Mouse (Mus musculus): ENCODE data around the gene Psmg3. TPM values are rescaled to one million over a fixed set of nuclear protein-coding genes. Genes with fewer than 3 reads are reported as not detected.
A peak's percentile ranks its signal among the peaks of the same experiment; 100 is the strongest.

The Psmg3 gene
- polyA plus RNA-seq, 1 experiment from 2014 or later: 74.5 TPM

GRCm38 (mm10) chr5:139819538-139820181, 7.0 kb downstream of the Psmg3 start, which contains the start of gene Tmem184a:
Gene Tmem184a, minus strand, starts transcription at chr5:139819917.
- peaks cover 3% of the 10 kb centered on the region; the same call in 1 of the 2 replicates for H3K36me3 ChIP-seq (ENCODE audit: control insufficient read depth, insufficient read depth, low read length)
- H3K4me2 ChIP-seq (replicated peaks; ENCODE audit: low read depth, low read length): no peak within 1 kb of the TSS
- DNase-seq (ENCODE audit: low spot score) (no peak), ATAC-seq (ENCODE audit: low FRiP score) (no peak)
- H3K4me1 ChIP-seq (replicated peaks; ENCODE audit: control insufficient read depth, insufficient read depth, low read length): no peaks in the 10 kb centered on the region
- H3K27ac ChIP-seq (ENCODE audit: low read depth, low read length): no peak within 1 kb of the TSS
- no peaks in the 10 kb centered on the region for H3K27me3 ChIP-seq (ENCODE audit: control insufficient read depth, insufficient read depth, low read length)
- no peak within 1 kb of the TSS for H3K9ac ChIP-seq (ENCODE audit: low read depth, low read length)
- no peak within 1 kb of the TSS for H3K4me3 ChIP-seq (ENCODE audit: low read depth, low read length)
- H3K9me3 ChIP-seq (ENCODE audit: control insufficient read depth, low read length): no peaks in the 10 kb centered on the region
- WGBS: 88% methylated on average over 9 of the region's 9 CpGs

- H3K9ac ChIP-seq (ENCODE audit: low read depth, low read length): no peak overlapping the region
- H3K9me3 ChIP-seq (ENCODE audit: control insufficient read depth, low read length): no peaks in the 10 kb centered on the region
- no peak overlapping the region for H3K27ac ChIP-seq (ENCODE audit: low read depth, low read length)
- no peak overlapping the region for H3K4me3 ChIP-seq (ENCODE audit: low read depth, low read length)
- ATAC-seq (ENCODE audit: low FRiP score) (no peak), DNase-seq (ENCODE audit: low spot score) (peak; percentile 48)
- peaks cover 5% of the 10 kb centered on the region for H3K27me3 ChIP-seq (ENCODE audit: control insufficient read depth, insufficient read depth, low read length)
- H3K4me2 ChIP-seq (replicated peaks; ENCODE audit: low read depth, low read length): no peak overlapping the region
- H3K36me3 ChIP-seq (ENCODE audit: control insufficient read depth, insufficient read depth, low read length): peaks cover 3% of the 10 kb centered on the region; the same call in 1 of the 2 replicates
- 63% methylated on average over 4 of the region's 4 CpGs for WGBS
- H3K4me1 ChIP-seq (replicated peaks; ENCODE audit: control insufficient read depth, insufficient read depth, low read length): no peaks in the 10 kb centered on the region
Measured at GRCm38 (mm10) chr5:139818801-139819200, 7.9 kb downstream of the Psmg3 start.

GRCm38 (mm10) chr5:139818056-139818455, 8.6 kb downstream of the Psmg3 start:
- no peak overlapping the region for H3K27ac ChIP-seq (ENCODE audit: low read depth, low read length)
- ATAC-seq (ENCODE audit: low FRiP score): no peak
- 84% methylated on average over 3 of the region's 3 CpGs for WGBS

GRCm38 (mm10) chr5:139817292-139817691, 9.4 kb downstream of the Psmg3 start:
- Histone ChIP-seq H3K4me2 (replicated peaks; ENCODE audit: low read depth, low read length) (no peak overlapping the region), H3K4me1 (replicated peaks; ENCODE audit: control insufficient read depth, insufficient read depth, low read length) (no peaks in the 10 kb centered on the region), H3K9me3 (ENCODE audit: control insufficient read depth, low read length) (no peaks in the 10 kb centered on the region), H3K9ac (ENCODE audit: low read depth, low read length) (no peak overlapping the region), H3K27me3 (ENCODE audit: control insufficient read depth, insufficient read depth, low read length) (peaks cover 16% of the 10 kb centered on the region), H3K27ac (ENCODE audit: low read depth, low read length) (no peak overlapping the region), H3K36me3 (ENCODE audit: control insufficient read depth, insufficient read depth, low read length) (no peaks in the 10 kb centered on the region), H3K4me3 (ENCODE audit: low read depth, low read length) (no peak overlapping the region)
- DNase-seq (ENCODE audit: low spot score): peak; percentile 40
- ATAC-seq (ENCODE audit: low FRiP score): no peak
- 7% methylated on average over 1 of the region's 1 CpGs for WGBS

More at GRCm38 (mm10) chr5:139818056-139818455, 8.6 kb downstream of the Psmg3 start:
- Histone ChIP-seq H3K4me2 (replicated peaks; ENCODE audit: low read depth, low read length) (no peak overlapping the region), H3K9ac (ENCODE audit: low read depth, low read length) (no peak overlapping the region), H3K4me3 (ENCODE audit: low read depth, low read length) (no peak overlapping the region), H3K36me3 (ENCODE audit: control insufficient read depth, insufficient read depth, low read length) (peaks cover 3% of the 10 kb centered on the region; the same call in 1 of the 2 replicates), H3K27me3 (ENCODE audit: control insufficient read depth, insufficient read depth, low read length) (peaks cover 11% of the 10 kb centered on the region), H3K9me3 (ENCODE audit: control insufficient read depth, low read length) (no peaks in the 10 kb centered on the region), H3K4me1 (replicated peaks; ENCODE audit: control insufficient read depth, insufficient read depth, low read length) (no peaks in the 10 kb centered on the region)
- no peak for DNase-seq (ENCODE audit: low spot score)

- Histone ChIP-seq H3K4me1 (replicated peaks; ENCODE audit: control insufficient read depth, insufficient read depth, low read length) (no peaks in the 10 kb centered on the region), H3K4me3 (ENCODE audit: low read depth, low read length) (no peak overlapping the region), H3K9me3 (ENCODE audit: control insufficient read depth, low read length) (no peaks in the 10 kb centered on the region), H3K4me2 (replicated peaks; ENCODE audit: low read depth, low read length) (no peak overlapping the region), H3K36me3 (ENCODE audit: control insufficient read depth, insufficient read depth, low read length) (no peaks in the 10 kb centered on the region), H3K27me3 (ENCODE audit: control insufficient read depth, insufficient read depth, low read length) (peaks cover 16% of the 10 kb centered on the region), H3K27ac (ENCODE audit: low read depth, low read length) (no peak overlapping the region), H3K9ac (ENCODE audit: low read depth, low read length) (no peak overlapping the region)
- ATAC-seq (ENCODE audit: low FRiP score) (no peak), DNase-seq (ENCODE audit: low spot score) (no peak)
Measured at GRCm38 (mm10) chr5:139816445-139816844, 10.2 kb downstream of the Psmg3 start.

- Histone ChIP-seq H3K9ac (ENCODE audit: low read depth, low read length) (no peak overlapping the region), H3K4me1 (replicated peaks; ENCODE audit: control insufficient read depth, insufficient read depth, low read length) (no peaks in the 10 kb centered on the region), H3K27ac (ENCODE audit: low read depth, low read length) (no peak overlapping the region), H3K9me3 (ENCODE audit: control insufficient read depth, low read length) (no peaks in the 10 kb centered on the region), H3K36me3 (ENCODE audit: control insufficient read depth, insufficient read depth, low read length) (no peaks in the 10 kb centered on the region), H3K27me3 (ENCODE audit: control insufficient read depth, insufficient read depth, low read length) (peaks cover 16% of the 10 kb centered on the region), H3K4me3 (ENCODE audit: low read depth, low read length) (no peak overlapping the region), H3K4me2 (replicated peaks; ENCODE audit: low read depth, low read length) (no peak overlapping the region)
- no peak for DNase-seq (ENCODE audit: low spot score)
- no peak for ATAC-seq (ENCODE audit: low FRiP score)
- WGBS: 83% methylated on average over 6 of the region's 6 CpGs
Measured at GRCm38 (mm10) chr5:139815964-139816363, 10.7 kb downstream of the Psmg3 start.

- Histone ChIP-seq H3K9me3 (ENCODE audit: control insufficient read depth, low read length) (no peaks in the 10 kb centered on the region), H3K4me2 (replicated peaks; ENCODE audit: low read depth, low read length) (no peak overlapping the region), H3K4me1 (replicated peaks; ENCODE audit: control insufficient read depth, insufficient read depth, low read length) (no peaks in the 10 kb centered on the region), H3K36me3 (ENCODE audit: control insufficient read depth, insufficient read depth, low read length) (no peaks in the 10 kb centered on the region), H3K4me3 (ENCODE audit: low read depth, low read length) (no peak overlapping the region), H3K9ac (ENCODE audit: low read depth, low read length) (no peak overlapping the region), H3K27me3 (ENCODE audit: control insufficient read depth, insufficient read depth, low read length) (peaks cover 16% of the 10 kb centered on the region), H3K27ac (ENCODE audit: low read depth, low read length) (no peak overlapping the region)
- DNase-seq (ENCODE audit: low spot score): no peak
- 12% methylated on average over 11 of the region's 13 CpGs for WGBS
- no peak for ATAC-seq (ENCODE audit: low FRiP score)
Measured at GRCm38 (mm10) chr5:139813963-139814381, 12.7 kb downstream of the Psmg3 start.

GRCm38 (mm10) chr5:139813126-139813490, 13.6 kb downstream of the Psmg3 start:
- H3K27ac ChIP-seq (ENCODE audit: low read depth, low read length): no peak overlapping the region
- no peak for ATAC-seq (ENCODE audit: low FRiP score)

GRCm38 (mm10) chr5:139812398-139813125, 14.1 kb downstream of the Psmg3 start:
- H3K36me3 ChIP-seq (ENCODE audit: control insufficient read depth, insufficient read depth, low read length): no peaks in the 10 kb centered on the region
- no peak overlapping the region for H3K4me3 ChIP-seq (ENCODE audit: low read depth, low read length)
- H3K27ac ChIP-seq (ENCODE audit: low read depth, low read length): no peak overlapping the region
- ATAC-seq (ENCODE audit: low FRiP score) (no peak), DNase-seq (ENCODE audit: low spot score) (no peak)
- peaks cover 16% of the 10 kb centered on the region for H3K27me3 ChIP-seq (ENCODE audit: control insufficient read depth, insufficient read depth, low read length)
- no peak overlapping the region for H3K4me2 ChIP-seq (replicated peaks; ENCODE audit: low read depth, low read length)
- H3K9ac ChIP-seq (ENCODE audit: low read depth, low read length): no peak overlapping the region
- H3K4me1 ChIP-seq (replicated peaks; ENCODE audit: control insufficient read depth, insufficient read depth, low read length): no peaks in the 10 kb centered on the region
- WGBS: 73% methylated on average over 20 of the region's 20 CpGs
- no peaks in the 10 kb centered on the region for H3K9me3 ChIP-seq (ENCODE audit: control insufficient read depth, low read length)

More at GRCm38 (mm10) chr5:139813126-139813490, 13.6 kb downstream of the Psmg3 start:
- H3K4me1 ChIP-seq (replicated peaks; ENCODE audit: control insufficient read depth, insufficient read depth, low read length): no peaks in the 10 kb centered on the region
- 49% methylated on average over 10 of the region's 10 CpGs for WGBS
- no peak overlapping the region for H3K9ac ChIP-seq (ENCODE audit: low read depth, low read length)
- no peak overlapping the region for H3K4me2 ChIP-seq (replicated peaks; ENCODE audit: low read depth, low read length)
- no peak overlapping the region for H3K4me3 ChIP-seq (ENCODE audit: low read depth, low read length)
- DNase-seq (ENCODE audit: low spot score): no peak
- H3K9me3 ChIP-seq (ENCODE audit: control insufficient read depth, low read length): no peaks in the 10 kb centered on the region
- no peaks in the 10 kb centered on the region for H3K36me3 ChIP-seq (ENCODE audit: control insufficient read depth, insufficient read depth, low read length)
- peaks cover 16% of the 10 kb centered on the region for H3K27me3 ChIP-seq (ENCODE audit: control insufficient read depth, insufficient read depth, low read length)

Measured in hindbrain, embryonic 11.5 days (tissue).